Mouse (Mus musculus) lung, postnatal 4 days (tissue): ENCODE results near the gene Rtp2.

Experiments used
- DNase-seq, 2 experiments: peaks; one replicate each; pipeline ENCODE4 v3.0.0; 2021

Rtp2 gene

DNA sequence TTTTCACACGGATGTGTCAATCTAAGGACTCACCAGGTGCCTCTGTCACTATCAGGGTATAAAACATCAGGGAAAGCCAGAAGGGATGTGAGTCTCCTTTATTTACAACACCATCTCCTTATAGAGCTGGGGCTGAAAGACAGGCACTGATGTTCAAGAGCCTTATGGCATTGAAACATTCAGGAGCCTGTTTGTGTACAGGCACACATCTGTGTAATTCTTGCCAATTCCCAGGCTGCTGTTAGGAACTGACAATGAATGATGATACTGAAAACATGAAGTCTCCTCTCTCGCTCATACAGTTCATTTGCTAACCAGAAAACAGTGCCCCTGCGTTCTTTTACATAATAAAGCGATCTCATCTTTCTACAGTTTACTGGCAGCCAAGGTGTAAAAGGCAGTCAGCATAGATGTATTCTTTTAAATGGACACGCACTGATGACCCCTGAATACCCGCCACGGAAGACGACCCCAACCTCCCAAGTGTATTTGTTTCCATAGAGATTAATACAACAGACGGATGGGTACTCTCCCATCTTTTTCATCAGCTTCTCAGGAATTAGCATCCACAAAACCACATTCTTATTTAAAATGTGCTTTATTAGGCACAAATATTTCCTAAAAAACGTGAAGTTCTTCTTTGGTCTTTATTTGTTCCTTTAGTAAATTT is 44.1 kb downstream of the Rtp2 start:
- no peak for DNase-seq

DNA sequence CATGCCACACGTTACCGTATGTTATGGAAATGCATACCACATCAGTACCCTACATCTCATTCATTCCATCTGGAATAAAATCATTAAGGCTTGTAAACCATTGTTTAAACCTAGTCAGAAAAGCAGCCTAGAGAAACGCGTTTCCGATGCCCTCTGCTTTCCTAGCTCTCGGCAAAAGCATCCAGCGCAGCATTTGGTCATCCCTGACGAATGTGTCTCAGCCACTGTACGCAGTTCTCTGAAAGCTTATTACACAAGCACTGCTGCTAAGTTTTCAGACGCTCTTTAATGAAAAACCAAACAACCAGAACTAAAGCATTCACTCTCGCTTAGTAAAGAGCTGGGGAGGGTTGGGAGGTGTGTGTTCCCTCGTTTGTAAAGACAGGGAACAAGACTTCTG is 47.1 kb downstream of the Rtp2 start:
- no peak for DNase-seq
